Mouse (Mus musculus): ENCODE measurements around the gene Ufc1. TPM values are rescaled to one million over a fixed set of nuclear protein-coding genes. Genes with fewer than 3 reads are reported as not detected.

Gene Ufc1
- total and polyA plus RNA-seq, 3 experiments = 71.4 to 115 (median 98.4) TPM

DNA sequence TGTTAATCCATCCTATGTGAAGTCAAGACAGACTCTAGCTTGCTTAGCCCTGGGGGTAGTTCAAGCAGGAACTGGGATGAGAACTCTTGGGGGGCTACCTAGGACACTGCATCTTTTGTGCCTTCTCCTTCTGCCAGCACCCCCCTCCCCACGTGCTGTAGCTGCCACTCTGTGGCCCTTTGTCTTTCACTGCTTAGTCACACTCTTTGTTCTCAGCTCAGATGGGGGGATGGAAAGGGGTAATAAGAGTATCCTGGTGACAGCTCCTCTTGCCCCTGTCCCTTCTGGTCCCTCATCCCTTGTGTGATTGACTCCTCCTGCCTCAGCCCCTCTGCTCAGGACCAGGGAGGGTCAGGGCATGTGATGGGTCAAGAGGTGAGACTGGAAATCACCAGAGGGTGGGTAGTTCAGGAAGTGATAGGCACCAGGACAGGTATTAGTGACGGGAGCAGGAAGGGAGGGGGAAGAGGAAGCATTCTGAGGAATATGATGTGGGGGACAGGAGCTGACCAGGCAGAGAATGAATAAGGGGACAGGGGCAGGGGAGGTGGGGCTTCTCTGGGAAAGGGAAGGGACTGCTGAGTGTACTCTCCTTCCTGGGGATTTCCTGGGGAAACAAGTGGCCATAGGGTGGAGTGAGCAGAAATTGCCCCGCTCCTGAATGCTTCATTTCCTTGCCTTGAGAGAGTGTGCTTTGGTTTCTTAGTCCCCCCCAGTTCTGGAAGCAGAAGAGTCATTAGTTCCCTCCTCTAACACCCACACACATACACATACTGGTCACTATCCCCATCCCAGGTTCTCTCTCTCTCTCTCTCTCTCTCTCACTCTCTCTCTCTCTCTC, 46.2 kb downstream of the Ufc1 start:
- Histone ChIP-seq H3K4me2 (ENCODE audit: insufficient read depth, low read depth, poor library complexity, severe bottlenecking) (no peak overlapping the region), H3K4me1 (ENCODE audit: control insufficient read depth in 1 of 2, insufficient read depth in 2 of 2) (peaks cover 17 to 51% of the 10 kb centered on the region in 2 experiments), H3K36me3 (replicated peaks in 1 of 2; ENCODE audit: control insufficient read depth in 1 of 2, insufficient read depth in 1 of 2, low read length in 1 of 2) (peaks cover 11 to 18% of the 10 kb centered on the region in 2 experiments), H3K9me3 (replicated peaks; ENCODE audit: low read length) (no peaks in the 10 kb centered on the region), H3K9ac (ENCODE audit: insufficient read depth, low read depth) (0 out of 2 replicates have a peak overlapping the region, but pooled peaks have one; percentile 8), H3K27ac (ENCODE audit: insufficient read depth, low read depth) (no peak overlapping the region; the same call in 1 of the 2 replicates), H3K27me3 (replicated peaks) (peaks cover 11% of the 10 kb centered on the region), H3K4me3 (replicated peaks in 1 of 3; ENCODE audit: low read depth in 2 of 3, low read length in 2 of 3, poor library complexity in 1 of 3) (peak overlapping the region in 1 of 3 experiments; percentile 46), H3K79me2 (replicated peaks; ENCODE audit: control insufficient read depth, extremely low read depth, insufficient read depth, poor library complexity, severe bottlenecking) (peaks cover 20% of the 10 kb centered on the region)
- DNase-seq (ENCODE audit: extremely low read depth) = no peak
- 0 out of 2 replicates have a peak, but pooled peaks have one; percentile 8 for TF ChIP-seq ELF1 (IDR thresholded peaks at IDR 0.05; ENCODE audit: low read depth, low read length)
- no peak for TF ChIP-seq RAD21 (IDR thresholded peaks at IDR 0.05; ENCODE audit: low read depth, low read length)
- no peak for TF ChIP-seq KAT2A (IDR thresholded peaks at IDR 0.05; ENCODE audit: insufficient replicate concordance, low read length)
- TF ChIP-seq EP300 (IDR thresholded peaks at IDR 0.05; ENCODE audit: low read length) = no peak
- no peak for TF ChIP-seq JUND (conservative IDR thresholded peaks at IDR 0.05; ENCODE audit: low read depth, low read length)
- no peak for TF ChIP-seq ZKSCAN1 (IDR thresholded peaks at IDR 0.05; ENCODE audit: borderline replicate concordance, low read depth, low read length)
- TF ChIP-seq GABPA (IDR thresholded peaks at IDR 0.05; ENCODE audit: insufficient replicate concordance, low read depth, low read length) = no peak
- peak; percentile 64 for TF ChIP-seq HCFC1 (IDR thresholded peaks at IDR 0.05; ENCODE audit: low read depth, low read length)
- in situ Hi-C loops (cut with MboI; ENCODE audit: low pct_ligation_motif_present, low pct_unique_long_range_greater_than_20kb, low sequenced_read_pairs) = no loop called here
- dilution Hi-C loops (cut with MboI; ENCODE audit: extremely low pct_ligation_motif_present, extremely low pct_unique_long_range_greater_than_20kb, low sequenced_read_pairs) = no loop called here

GRCm38 (mm10) chr1:171247916-171248315, 46.9 kb downstream of the Ufc1 start:
- peaks cover 17 to 51% of the 10 kb centered on the region in 2 experiments for H3K4me1 ChIP-seq (ENCODE audit: control insufficient read depth in 1 of 2, insufficient read depth in 2 of 2)
- H3K79me2 ChIP-seq (replicated peaks; ENCODE audit: control insufficient read depth, extremely low read depth, insufficient read depth, poor library complexity, severe bottlenecking) = peaks cover 20% of the 10 kb centered on the region
- dilution Hi-C loops (cut with MboI; ENCODE audit: extremely low pct_ligation_motif_present, extremely low pct_unique_long_range_greater_than_20kb, low sequenced_read_pairs) (no loop called here), in situ Hi-C loops (cut with MboI; ENCODE audit: low pct_ligation_motif_present, low pct_unique_long_range_greater_than_20kb, low sequenced_read_pairs) (no loop called here)
- DNase-seq (ENCODE audit: extremely low read depth) = no peak
- TF ChIP-seq PAX5 (IDR thresholded peaks at IDR 0.05; ENCODE audit: low read length) (no peak), NELFE (IDR thresholded peaks at IDR 0.05; ENCODE audit: low read depth, low read length) (no peak), ZKSCAN1 (IDR thresholded peaks at IDR 0.05; ENCODE audit: borderline replicate concordance, low read depth, low read length) (no peak), ZNF384 (IDR thresholded peaks at IDR 0.05; ENCODE audit: low read depth, low read length) (no peak), USF1 (IDR thresholded peaks at IDR 0.05; ENCODE audit: low read depth, low read length) (no peak)
- H3K36me3 ChIP-seq (replicated peaks in 1 of 2; ENCODE audit: control insufficient read depth in 1 of 2, insufficient read depth in 1 of 2, low read length in 1 of 2) = peaks cover 17 to 25% of the 10 kb centered on the region in 2 experiments
- peaks cover 6% of the 10 kb centered on the region for H3K27me3 ChIP-seq (replicated peaks)
- H3K9me3 ChIP-seq (replicated peaks; ENCODE audit: low read length) = no peaks in the 10 kb centered on the region
- no peak overlapping the region for H3K27ac ChIP-seq (ENCODE audit: insufficient read depth, low read depth)
- H3K4me3 ChIP-seq (replicated peaks in 1 of 3; ENCODE audit: low read depth in 2 of 3, low read length in 2 of 3, poor library complexity in 1 of 3) = no peak overlapping the region
- no peak overlapping the region for H3K9ac ChIP-seq (ENCODE audit: insufficient read depth, low read depth)
- H3K4me2 ChIP-seq (ENCODE audit: insufficient read depth, low read depth, poor library complexity, severe bottlenecking) = peak overlapping the region; percentile 64; the same call in 1 of the 2 replicates
